Mouse (Mus musculus) left cerebral cortex, adult 2 months (tissue): ENCODE measurements around the gene Azin2. TPM values are rescaled to one million over a fixed set of nuclear protein-coding genes. Genes with fewer than 3 reads are reported as not detected.

Experiments used
- DNase-seq, 2 experiments: peaks; one replicate each; pipeline ENCODE4 v3.0.0; 2021 to 2022; ENCODE audit warnings: low spot score in 2 of 2, mixed read lengths in 1 of 2; ENCODE audit errors: extremely low spot score in 1 of 2
- H3K27ac ChIP-seq: fragments of 200-600 bp; 2 replicates; pipeline ENCODE4 v1.8.1; 2022
- H3K4me3 ChIP-seq: fragments of 200-600 bp; 2 replicates; pipeline ENCODE4 v1.8.1; 2022
- CTCF ChIP-seq: fragments of 200-600 bp; IDR thresholded peaks from 2 replicates; pipeline ENCODE4 v1.8.1; 2022; ENCODE audit warnings: antibody characterized with exemption, mild to moderate bottlenecking, moderate library complexity
- intact Hi-C: fragments of 180-260 bp; cut with DNase I; formaldehyde crosslinking; loops from one replicate; pipeline ENCODE4 v1.15.1; 2025
- total RNA-seq, 2 experiments: library from RNA; stranded (reverse); gene quantifications; 2 replicates each; pipeline ENCODE4 v1.2.3; 2021

Azin2 gene
- total RNA-seq, 2 experiments from 2014 or later = 45.2 to 53.2 TPM

DNA sequence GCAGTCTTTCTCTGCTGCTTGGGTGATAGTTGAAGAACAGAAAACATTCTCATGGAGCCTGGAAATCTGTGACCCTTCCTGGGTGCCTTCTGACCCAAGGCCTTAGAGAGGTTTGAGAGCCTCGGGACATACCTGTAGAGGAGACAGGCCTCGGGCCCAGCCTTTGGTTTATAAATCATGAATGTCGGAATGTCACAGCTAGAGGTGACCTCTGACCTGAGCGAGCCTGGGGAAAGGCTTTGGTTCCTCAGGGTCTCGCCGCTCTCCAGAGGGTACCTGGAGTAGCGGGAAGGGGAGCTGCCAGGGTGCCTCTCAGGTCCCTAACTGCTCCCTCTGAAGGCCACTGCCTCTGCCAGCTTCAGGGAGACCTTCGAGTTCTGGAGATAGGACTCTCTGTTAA is 57.0 kb downstream of the Azin2 start:
- DNase-seq = no peak
- Histone ChIP-seq H3K27ac (no peak overlapping the region), H3K4me3 (no peak overlapping the region)
- no peak for TF ChIP-seq CTCF
- intact Hi-C loops = loop anchor here (5.0 kb wide), 1 partner anchor 177 kb away; no protein-coding TSS in a partner anchor

GRCm38 (mm10) chr4:128904035-128904800 is 58.0 kb downstream of the Azin2 start:
- H3K27ac ChIP-seq = no peak overlapping the region
- no peak overlapping the region for H3K4me3 ChIP-seq
- TF ChIP-seq CTCF = no peak
- intact Hi-C loops = no loop called here
- no peak for DNase-seq

DNA sequence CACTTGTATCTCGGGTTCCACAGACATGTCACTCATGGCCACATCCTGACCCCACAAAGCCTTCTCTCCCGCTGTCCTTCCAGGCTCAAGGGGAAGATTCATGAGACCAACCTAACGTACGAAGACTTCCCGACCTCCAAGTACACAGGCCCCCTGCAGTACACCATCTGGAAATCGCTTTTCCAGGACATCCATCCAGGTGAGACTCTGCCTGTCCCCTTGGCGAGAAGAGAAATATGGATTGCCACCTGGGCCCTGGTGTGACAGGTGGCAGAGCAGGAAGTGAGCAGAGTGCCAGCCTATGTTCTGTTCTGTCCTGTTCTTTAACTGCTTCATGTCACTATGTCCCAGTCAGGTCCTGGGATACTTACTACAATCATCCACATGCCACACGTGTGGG is 59.9 kb downstream of the Azin2 start:
- Histone ChIP-seq H3K27ac (no peak overlapping the region), H3K4me3 (no peak overlapping the region)
- TF ChIP-seq CTCF = no peak
- no peak for DNase-seq
- intact Hi-C loops = no loop called here

DNA sequence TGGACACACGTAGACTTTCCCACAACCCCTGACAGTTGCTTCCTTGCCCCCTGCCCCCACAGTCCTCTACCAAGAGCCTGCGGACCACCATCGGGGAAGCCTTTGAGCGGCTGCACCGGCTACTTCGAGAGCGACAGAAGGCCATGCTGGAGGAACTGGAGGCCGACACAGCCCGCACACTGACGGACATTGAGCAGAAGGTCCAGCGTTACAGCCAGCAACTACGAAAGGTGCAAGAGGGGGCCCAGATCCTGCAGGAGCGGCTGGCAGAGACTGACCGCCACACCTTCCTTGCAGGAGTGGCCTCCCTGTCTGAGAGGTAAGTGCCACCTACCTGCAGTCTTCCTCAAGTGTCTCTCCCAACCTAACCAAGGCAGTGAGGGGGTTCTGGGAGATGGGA is 61.8 kb downstream of the Azin2 start:
- intact Hi-C loops = no loop called here
- H3K27ac ChIP-seq = no peak overlapping the region

GRCm38 (mm10) chr4:128899332-128899731 is 62.9 kb downstream of the Azin2 start:
- H3K27ac ChIP-seq = no peak overlapping the region; the same call in 1 of the 2 replicates
- intact Hi-C loops = no loop called here
- H3K4me3 ChIP-seq = no peak overlapping the region
- DNase-seq = peak; percentile 67 to 84
- no peak for TF ChIP-seq CTCF

More for the DNA sequence above, 61.8 kb downstream of the Azin2 start:
- DNase-seq = no peak
- H3K4me3 ChIP-seq = no peak overlapping the region
- no peak for TF ChIP-seq CTCF

- Histone ChIP-seq H3K27ac (no peak overlapping the region), H3K4me3 (no peak overlapping the region)
- DNase-seq = no peak
- TF ChIP-seq CTCF = no peak
- intact Hi-C loops = no loop called here
Observed at GRCm38 (mm10) chr4:128897911-128898421, 64.3 kb downstream of the Azin2 start.

GRCm38 (mm10) chr4:128896667-128897066 is 65.6 kb downstream of the Azin2 start:
- intact Hi-C loops = no loop called here
- no peak overlapping the region for H3K4me3 ChIP-seq
- TF ChIP-seq CTCF = no peak
- no peak overlapping the region for H3K27ac ChIP-seq
- no peak for DNase-seq

GRCm38 (mm10) chr4:128895841-128896240 is 66.4 kb downstream of the Azin2 start:
- no peak overlapping the region for H3K27ac ChIP-seq
- no peak overlapping the region for H3K4me3 ChIP-seq
- TF ChIP-seq CTCF = no peak
- DNase-seq = no peak
- intact Hi-C loops = no loop called here

DNA sequence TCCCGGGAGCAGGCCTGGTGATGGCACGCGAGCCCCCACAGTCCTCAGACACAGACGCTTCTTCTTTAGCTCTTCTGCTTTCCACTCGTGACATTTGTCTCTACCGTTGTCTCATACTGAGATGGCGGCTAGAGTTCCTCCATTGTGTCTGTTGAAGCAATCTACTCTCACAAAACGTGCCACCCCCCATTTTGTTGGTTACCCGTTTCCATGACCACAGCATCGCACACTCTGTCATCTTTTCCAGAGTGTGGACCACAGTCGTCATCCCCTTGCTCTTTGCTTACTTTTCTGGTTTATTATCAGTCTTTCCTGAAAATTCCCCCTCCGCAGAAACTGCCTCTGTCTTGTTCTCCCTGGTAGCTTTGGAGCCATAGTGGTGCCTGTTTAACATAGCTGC is 68.1 kb downstream of the Azin2 start:
- Histone ChIP-seq H3K4me3 (no peak overlapping the region), H3K27ac (no peak overlapping the region)
- DNase-seq = no peak
- intact Hi-C loops = no loop called here
- TF ChIP-seq CTCF = no peak

DNA sequence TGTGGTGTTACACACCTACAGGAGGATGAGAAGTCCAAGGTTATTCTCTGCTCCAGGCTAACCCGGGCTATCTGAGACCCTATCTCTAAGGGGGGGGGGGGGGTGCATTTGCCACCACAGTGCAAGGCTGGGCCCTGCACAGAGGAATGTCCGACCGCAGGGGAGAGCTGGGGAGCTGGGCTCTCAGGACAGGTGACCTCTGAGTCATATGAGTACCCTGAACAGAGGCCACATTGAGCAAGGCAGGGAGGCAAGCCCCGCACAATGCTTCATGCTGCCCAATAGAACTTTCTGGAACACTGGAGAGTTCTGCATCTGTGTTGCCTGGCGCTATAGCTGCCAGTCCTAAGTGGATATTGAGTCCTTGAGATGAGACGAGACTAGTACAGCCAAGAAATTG is 70.1 kb downstream of the Azin2 start:
- no peak overlapping the region for H3K27ac ChIP-seq
- no peak overlapping the region for H3K4me3 ChIP-seq
- intact Hi-C loops = no loop called here
- no peak for DNase-seq
- no peak for TF ChIP-seq CTCF

- intact Hi-C loops = no loop called here
- no peak for TF ChIP-seq CTCF
Observed at GRCm38 (mm10) chr4:128891746-128892145, 70.5 kb downstream of the Azin2 start.

GRCm38 (mm10) chr4:128891157-128891556 is 71.1 kb downstream of the Azin2 start:
- Histone ChIP-seq H3K27ac (0 out of 2 replicates have a peak overlapping the region, but pooled peaks have one; percentile 2), H3K4me3 (no peak overlapping the region)
- intact Hi-C loops = no loop called here
- DNase-seq = peak; percentile 39 to 67
- no peak for TF ChIP-seq CTCF

More at GRCm38 (mm10) chr4:128891746-128892145, 70.5 kb downstream of the Azin2 start:
- H3K4me3 ChIP-seq = no peak overlapping the region
- no peak overlapping the region for H3K27ac ChIP-seq
- no peak for DNase-seq
